Mouse (Mus musculus): ENCODE measurements around the gene Pzp. TPM values are rescaled to one million over a fixed set of nuclear protein-coding genes. Genes with fewer than 3 reads are reported as not detected.
A peak's percentile ranks its signal among the peaks of the same experiment; 100 is the strongest.

Gene Pzp
- polyA plus RNA-seq, 1 experiment from 2014 or later = 1.4 TPM

DNA sequence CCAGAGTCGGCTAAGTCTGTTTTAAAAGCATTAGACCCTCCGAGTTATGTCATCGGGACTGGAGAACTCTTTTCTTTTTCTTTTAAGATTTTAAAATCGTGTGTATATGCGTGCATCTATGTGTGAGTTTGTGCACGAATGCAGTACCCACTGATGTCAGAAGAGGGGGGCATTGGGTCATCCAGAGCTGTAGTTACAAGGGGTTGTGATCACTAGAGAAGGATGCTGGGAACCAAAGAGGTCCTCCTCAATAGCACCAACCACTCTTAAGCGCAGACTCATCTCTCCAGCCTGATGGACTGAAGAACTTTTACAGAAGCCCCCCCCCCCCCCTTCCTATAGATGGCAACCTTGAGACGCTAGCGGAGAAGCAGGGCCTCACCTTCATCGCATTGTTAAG lies 36.4 kb downstream of the Pzp start:
- Histone ChIP-seq H3K27me3 (ENCODE audit: insufficient read depth, low read length) (no peaks in the 10 kb centered on the region), H3K4me3 (ENCODE audit: low read length) (no peak overlapping the region), H3K27ac (ENCODE audit: low read length) (no peak overlapping the region), H3K9ac (replicated peaks; ENCODE audit: low read length) (no peak overlapping the region), H3K4me2 (replicated peaks; ENCODE audit: low read depth, low read length) (no peak overlapping the region), H3K36me3 (ENCODE audit: insufficient read depth, low read length) (no peaks in the 10 kb centered on the region), H3K4me1 (ENCODE audit: insufficient read depth, low read length) (no peaks in the 10 kb centered on the region), H3K9me3 (ENCODE audit: low read length) (no peaks in the 10 kb centered on the region)
- WGBS = 95% methylated on average over 10 of the region's 10 CpGs
- no peak for ATAC-seq (ENCODE audit: low FRiP score, low TSS enrichment)

DNA sequence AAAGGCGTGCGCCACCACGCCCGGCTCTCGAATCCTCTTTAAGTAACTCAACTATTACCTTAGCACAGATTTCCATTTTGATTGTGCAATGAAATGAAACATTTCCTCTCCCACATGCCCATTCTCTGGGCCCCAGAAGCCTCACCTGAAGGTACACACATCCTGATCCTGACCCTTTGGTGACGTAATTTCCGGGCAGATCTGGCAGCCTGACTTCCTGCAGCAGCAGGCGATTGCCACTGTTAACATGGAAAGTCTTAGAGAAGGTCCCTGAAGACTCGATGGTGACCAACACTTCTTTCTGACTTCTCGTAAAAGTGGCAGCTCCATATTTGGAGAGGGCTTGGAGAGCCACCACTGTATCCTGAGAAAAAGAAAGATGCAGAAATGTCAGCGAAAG lies 38.8 kb downstream of the Pzp start:
- no peak overlapping the region for H3K27ac ChIP-seq (ENCODE audit: low read length)
- H3K4me3 ChIP-seq (ENCODE audit: low read length) = no peak overlapping the region
- no peak overlapping the region for H3K4me2 ChIP-seq (replicated peaks; ENCODE audit: low read depth, low read length)
- no peak for ATAC-seq (ENCODE audit: low FRiP score, low TSS enrichment)
- 86% methylated on average over 11 of the region's 11 CpGs for WGBS
- H3K36me3 ChIP-seq (ENCODE audit: insufficient read depth, low read length) = no peaks in the 10 kb centered on the region
- H3K9ac ChIP-seq (replicated peaks; ENCODE audit: low read length) = no peak overlapping the region
- no peaks in the 10 kb centered on the region for H3K4me1 ChIP-seq (ENCODE audit: insufficient read depth, low read length)
- H3K9me3 ChIP-seq (ENCODE audit: low read length) = no peaks in the 10 kb centered on the region
- no peaks in the 10 kb centered on the region for H3K27me3 ChIP-seq (ENCODE audit: insufficient read depth, low read length)

DNA sequence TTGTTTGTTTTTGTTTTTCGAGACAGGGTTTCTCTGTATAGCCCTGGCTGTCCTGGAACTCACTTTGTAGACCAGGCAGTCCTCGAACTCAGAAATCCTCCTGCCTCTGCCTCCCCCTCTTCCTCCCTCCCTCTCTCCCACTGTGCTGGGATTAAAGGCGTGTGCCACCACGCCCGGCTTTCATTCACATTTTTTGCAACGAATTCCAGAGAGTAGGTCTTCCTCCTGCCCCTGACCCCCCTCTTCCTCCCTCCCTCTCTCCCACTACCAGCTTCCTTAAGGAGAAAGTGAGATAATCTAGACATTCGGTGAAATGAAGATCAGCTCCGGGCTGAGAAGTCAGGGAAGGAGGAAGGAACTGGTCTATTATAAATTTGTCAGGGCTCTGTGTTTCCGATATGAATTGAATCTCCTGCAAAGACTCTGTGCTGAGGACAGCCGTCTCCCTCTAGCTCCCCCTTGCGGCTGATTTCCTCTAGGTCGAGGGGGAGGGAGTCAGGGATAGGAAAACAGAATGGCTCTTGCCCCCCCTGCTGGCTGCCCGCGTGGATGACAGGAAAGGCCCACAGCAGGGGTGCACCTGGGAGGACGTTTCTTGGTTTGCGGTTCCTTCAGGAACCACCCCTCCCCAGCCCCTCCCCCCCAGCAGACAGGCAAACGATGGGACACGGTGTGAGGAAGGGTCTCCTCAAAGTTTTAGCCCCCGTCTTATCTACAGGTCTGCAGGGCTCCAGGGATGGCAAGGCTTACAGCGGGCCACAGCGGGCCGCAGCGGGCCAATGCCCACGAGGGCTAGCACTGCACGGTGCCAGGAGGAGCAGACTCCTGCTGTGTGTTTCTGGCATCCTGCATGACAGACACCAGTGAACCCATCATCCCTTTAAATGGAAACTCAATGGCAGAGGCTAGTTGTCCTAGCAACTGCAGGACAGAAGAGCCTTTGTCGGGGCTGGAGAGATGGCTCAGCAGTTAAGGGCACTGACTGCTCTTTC lies 46.8 kb downstream of the Pzp start:
- H3K4me1 ChIP-seq (ENCODE audit: insufficient read depth, low read length) = 0 out of 2 replicates have a peak, but pooled peaks cover 3% of the 10 kb centered on the region
- H3K27ac ChIP-seq (ENCODE audit: low read length) = no peak overlapping the region
- peak; percentile 94 for ATAC-seq (ENCODE audit: low FRiP score, low TSS enrichment)
- 22% methylated on average over 26 of the region's 26 CpGs for WGBS
- no peaks in the 10 kb centered on the region for H3K9me3 ChIP-seq (ENCODE audit: low read length)
- no peak overlapping the region for H3K4me3 ChIP-seq (ENCODE audit: low read length)
- peak overlapping the region; percentile 41 for H3K4me2 ChIP-seq (replicated peaks; ENCODE audit: low read depth, low read length)
- H3K9ac ChIP-seq (replicated peaks; ENCODE audit: low read length) = 0 out of 2 replicates have a peak overlapping the region, but pooled peaks have one; percentile 17
- H3K36me3 ChIP-seq (ENCODE audit: insufficient read depth, low read length) = no peaks in the 10 kb centered on the region
- no peaks in the 10 kb centered on the region for H3K27me3 ChIP-seq (ENCODE audit: insufficient read depth, low read length)

DNA sequence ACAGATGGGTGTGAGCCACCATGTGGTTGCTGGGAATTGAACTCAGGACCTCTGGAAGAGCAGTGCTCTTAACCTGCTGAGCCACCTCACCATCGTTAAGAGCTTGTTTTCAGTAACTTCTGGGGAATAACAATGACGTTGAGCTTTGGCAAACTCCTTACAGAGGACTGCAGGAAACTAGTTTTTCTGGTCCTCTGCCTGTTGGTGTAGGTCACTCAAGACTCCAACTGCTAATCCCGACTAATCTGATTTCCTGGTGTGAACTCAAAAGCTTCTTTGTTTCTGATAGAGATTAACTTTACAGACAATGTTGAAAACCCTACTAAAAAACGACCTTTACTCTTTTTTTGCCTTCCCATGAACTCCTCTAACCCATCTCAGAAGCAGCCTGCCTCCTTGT lies 49.0 kb downstream of the Pzp start:
- H3K4me3 ChIP-seq (ENCODE audit: low read length) = no peak overlapping the region
- H3K36me3 ChIP-seq (ENCODE audit: insufficient read depth, low read length) = no peaks in the 10 kb centered on the region
- no peaks in the 10 kb centered on the region for H3K9me3 ChIP-seq (ENCODE audit: low read length)
- H3K27ac ChIP-seq (ENCODE audit: low read length) = no peak overlapping the region
- 35% methylated on average over 4 of the region's 4 CpGs for WGBS
- ATAC-seq (ENCODE audit: low FRiP score, low TSS enrichment) = no peak
- no peak overlapping the region for H3K4me2 ChIP-seq (replicated peaks; ENCODE audit: low read depth, low read length)
- no peak overlapping the region for H3K9ac ChIP-seq (replicated peaks; ENCODE audit: low read length)
- H3K27me3 ChIP-seq (ENCODE audit: insufficient read depth, low read length) = no peaks in the 10 kb centered on the region
- 0 out of 2 replicates have a peak, but pooled peaks cover 3% of the 10 kb centered on the region for H3K4me1 ChIP-seq (ENCODE audit: insufficient read depth, low read length)

DNA sequence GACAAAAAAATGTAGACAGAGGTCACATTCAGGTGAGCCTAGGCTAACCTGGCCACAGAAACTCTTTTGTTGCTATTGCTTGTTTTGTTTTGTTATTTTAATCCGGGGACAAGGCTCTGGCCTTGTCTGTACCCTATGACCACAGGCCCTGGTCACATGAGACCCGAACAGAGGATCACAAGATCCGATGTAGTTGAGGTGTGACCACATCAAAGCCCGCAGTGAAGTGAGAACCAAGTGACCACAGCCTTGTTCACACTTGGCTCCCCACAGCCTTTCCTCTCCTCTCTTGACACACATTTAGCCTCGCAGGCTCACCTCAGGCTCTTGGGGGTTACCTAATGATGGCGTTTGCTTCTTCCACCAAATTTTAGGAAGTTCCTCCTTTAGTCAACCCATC lies 52.4 kb downstream of the Pzp start:
- no peak for ATAC-seq (ENCODE audit: low FRiP score, low TSS enrichment)
- Histone ChIP-seq H3K27ac (ENCODE audit: low read length) (no peak overlapping the region), H3K9me3 (ENCODE audit: low read length) (no peaks in the 10 kb centered on the region; the same call in 1 of the 2 replicates), H3K4me2 (replicated peaks; ENCODE audit: low read depth, low read length) (no peak overlapping the region), H3K27me3 (ENCODE audit: insufficient read depth, low read length) (no peaks in the 10 kb centered on the region), H3K9ac (replicated peaks; ENCODE audit: low read length) (no peak overlapping the region), H3K4me1 (ENCODE audit: insufficient read depth, low read length) (0 out of 2 replicates have a peak, but pooled peaks cover 3% of the 10 kb centered on the region), H3K36me3 (ENCODE audit: insufficient read depth, low read length) (no peaks in the 10 kb centered on the region), H3K4me3 (ENCODE audit: low read length) (no peak overlapping the region)
- WGBS = 75% methylated on average over 6 of the region's 6 CpGs

DNA sequence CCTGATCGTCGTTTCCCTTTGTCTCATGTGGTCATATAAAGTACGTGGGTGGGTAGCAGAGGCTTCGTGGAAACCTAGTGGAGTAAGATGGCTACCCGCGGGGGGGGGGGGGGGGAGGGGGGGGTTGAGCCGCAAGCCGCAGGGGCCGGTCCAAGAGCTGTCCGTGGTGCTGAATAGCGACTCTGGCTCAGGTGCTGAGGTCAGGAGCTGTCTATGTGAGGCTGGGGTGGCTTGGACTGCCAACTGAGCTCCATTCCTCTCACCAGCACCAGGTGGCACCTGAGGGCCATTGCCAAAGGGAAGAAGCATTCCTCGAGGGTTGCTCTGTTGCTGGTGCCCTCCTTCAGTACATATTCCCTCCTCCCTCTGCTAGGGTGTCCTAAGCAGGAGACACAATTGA lies 57.1 kb downstream of the Pzp start:
- Histone ChIP-seq H3K9me3 (ENCODE audit: low read length) (no peaks in the 10 kb centered on the region; the same call in 1 of the 2 replicates), H3K27me3 (ENCODE audit: insufficient read depth, low read length) (no peaks in the 10 kb centered on the region), H3K4me3 (ENCODE audit: low read length) (no peak overlapping the region), H3K9ac (replicated peaks; ENCODE audit: low read length) (no peak overlapping the region), H3K36me3 (ENCODE audit: insufficient read depth, low read length) (no peaks in the 10 kb centered on the region), H3K4me2 (replicated peaks; ENCODE audit: low read depth, low read length) (peak overlapping the region; percentile 32), H3K27ac (ENCODE audit: low read length) (no peak overlapping the region), H3K4me1 (ENCODE audit: insufficient read depth, low read length) (no peaks in the 10 kb centered on the region)
- peak; percentile 49; the same call in 1 of the 2 replicates for ATAC-seq (ENCODE audit: low FRiP score, low TSS enrichment)
- WGBS = 9% methylated on average over 10 of the region's 12 CpGs

DNA sequence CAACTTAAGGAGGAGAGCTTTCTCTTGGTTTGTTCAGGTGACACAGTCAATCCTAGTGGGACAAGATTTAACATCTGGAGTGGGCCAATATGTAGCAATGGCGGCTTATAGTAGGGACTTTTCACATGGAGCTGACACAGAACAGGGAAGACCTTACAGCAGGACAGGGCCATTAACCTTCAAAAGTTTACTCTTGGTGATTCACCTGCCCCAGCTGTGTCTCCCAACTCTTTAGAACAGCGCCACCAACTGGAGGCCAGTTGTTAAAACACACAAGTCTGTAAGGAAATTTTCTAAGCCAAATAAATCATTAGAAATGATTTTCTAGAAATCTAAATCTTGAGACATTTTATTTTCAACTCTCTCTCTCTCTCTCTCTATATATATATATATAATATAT lies 59.2 kb downstream of the Pzp start:
- WGBS = 49% methylated on average over 2 of the region's 2 CpGs

DNA sequence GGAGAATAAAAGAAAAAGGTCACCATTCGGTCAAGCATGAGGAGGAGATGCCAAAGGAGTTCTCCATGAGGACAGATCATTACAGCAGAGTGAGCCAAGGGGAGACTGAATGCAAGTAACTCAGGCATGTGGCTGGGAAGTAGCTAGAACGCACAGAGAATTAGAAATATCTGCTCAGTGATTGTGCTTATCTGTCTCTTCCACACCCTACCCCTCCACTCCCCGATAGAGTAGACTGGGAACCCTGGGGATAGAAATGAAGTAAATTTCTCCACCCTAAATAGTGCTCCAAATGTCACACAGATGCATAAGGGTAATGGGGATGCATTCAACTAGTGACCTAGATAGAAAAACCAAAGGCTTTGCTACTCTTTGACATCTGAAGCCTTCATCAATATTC lies 60.0 kb downstream of the Pzp start:
- 69% methylated on average over 3 of the region's 3 CpGs for WGBS
- no peak overlapping the region for H3K4me2 ChIP-seq (replicated peaks; ENCODE audit: low read depth, low read length)
- no peaks in the 10 kb centered on the region for H3K4me1 ChIP-seq (ENCODE audit: insufficient read depth, low read length)
- H3K27me3 ChIP-seq (ENCODE audit: insufficient read depth, low read length) = no peaks in the 10 kb centered on the region
- ATAC-seq (ENCODE audit: low FRiP score, low TSS enrichment) = no peak
- no peaks in the 10 kb centered on the region; the same call in 1 of the 2 replicates for H3K9me3 ChIP-seq (ENCODE audit: low read length)
- H3K27ac ChIP-seq (ENCODE audit: low read length) = no peak overlapping the region
- H3K9ac ChIP-seq (replicated peaks; ENCODE audit: low read length) = no peak overlapping the region
- H3K36me3 ChIP-seq (ENCODE audit: insufficient read depth, low read length) = no peaks in the 10 kb centered on the region
- no peak overlapping the region for H3K4me3 ChIP-seq (ENCODE audit: low read length)

More for the DNA sequence above, 59.2 kb downstream of the Pzp start:
- Histone ChIP-seq H3K36me3 (ENCODE audit: insufficient read depth, low read length) (no peaks in the 10 kb centered on the region), H3K4me1 (ENCODE audit: insufficient read depth, low read length) (no peaks in the 10 kb centered on the region), H3K4me2 (replicated peaks; ENCODE audit: low read depth, low read length) (no peak overlapping the region), H3K9me3 (ENCODE audit: low read length) (no peaks in the 10 kb centered on the region; the same call in 1 of the 2 replicates), H3K27me3 (ENCODE audit: insufficient read depth, low read length) (no peaks in the 10 kb centered on the region), H3K4me3 (ENCODE audit: low read length) (no peak overlapping the region), H3K9ac (replicated peaks; ENCODE audit: low read length) (no peak overlapping the region), H3K27ac (ENCODE audit: low read length) (no peak overlapping the region)
- no peak for ATAC-seq (ENCODE audit: low FRiP score, low TSS enrichment)

DNA sequence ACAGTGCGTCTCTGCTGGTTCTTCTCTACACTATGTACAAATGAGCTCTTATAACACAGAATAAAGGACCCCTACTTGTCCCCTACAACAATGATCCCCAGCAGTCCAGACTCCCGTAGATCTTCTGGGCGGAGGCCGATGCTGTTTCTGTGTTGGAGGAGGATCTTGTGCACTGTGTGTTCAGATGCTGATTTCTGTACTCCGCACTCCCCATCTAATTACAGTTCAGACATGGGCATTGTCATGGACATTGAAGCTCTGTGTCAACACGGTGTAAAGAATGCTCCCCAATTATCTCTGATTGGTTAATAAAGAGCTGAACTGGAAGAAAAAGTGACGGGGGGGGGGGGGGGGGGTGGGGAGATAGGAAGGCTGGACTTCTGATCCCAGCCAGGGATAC lies 60.5 kb downstream of the Pzp start:
- Histone ChIP-seq H3K9me3 (ENCODE audit: low read length) (no peaks in the 10 kb centered on the region; the same call in 1 of the 2 replicates), H3K4me1 (ENCODE audit: insufficient read depth, low read length) (no peaks in the 10 kb centered on the region), H3K4me2 (replicated peaks; ENCODE audit: low read depth, low read length) (no peak overlapping the region), H3K9ac (replicated peaks; ENCODE audit: low read length) (no peak overlapping the region), H3K27ac (ENCODE audit: low read length) (no peak overlapping the region), H3K4me3 (ENCODE audit: low read length) (no peak overlapping the region), H3K27me3 (ENCODE audit: insufficient read depth, low read length) (no peaks in the 10 kb centered on the region), H3K36me3 (ENCODE audit: insufficient read depth, low read length) (no peaks in the 10 kb centered on the region)
- WGBS = 65% methylated on average over 7 of the region's 7 CpGs
- no peak for ATAC-seq (ENCODE audit: low FRiP score, low TSS enrichment)

DNA sequence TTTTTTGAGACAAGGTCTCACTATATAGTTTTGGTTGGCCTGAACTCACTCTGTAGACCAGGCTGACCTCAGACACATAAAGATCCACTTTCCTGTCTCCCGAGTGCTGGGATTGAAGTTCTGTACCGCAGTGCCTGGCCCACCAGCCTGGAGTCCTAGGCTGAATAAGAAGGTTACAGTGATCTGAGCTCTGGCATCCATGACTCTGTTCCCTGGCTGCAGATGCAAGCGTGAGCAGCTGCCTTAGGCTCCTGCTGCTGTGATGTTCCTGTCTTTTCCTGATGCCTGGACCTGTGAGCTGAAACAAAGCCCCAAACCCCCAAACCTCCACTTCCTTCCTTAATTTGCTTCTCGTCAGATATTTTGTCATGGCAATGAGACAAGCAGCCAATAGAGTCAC lies 61.5 kb downstream of the Pzp start:
- WGBS = 81% methylated on average over 4 of the region's 4 CpGs
- H3K9me3 ChIP-seq (ENCODE audit: low read length) = no peaks in the 10 kb centered on the region; the same call in 1 of the 2 replicates
- no peak overlapping the region for H3K9ac ChIP-seq (replicated peaks; ENCODE audit: low read length)
- no peaks in the 10 kb centered on the region for H3K4me1 ChIP-seq (ENCODE audit: insufficient read depth, low read length)
- H3K36me3 ChIP-seq (ENCODE audit: insufficient read depth, low read length) = no peaks in the 10 kb centered on the region
- H3K4me3 ChIP-seq (ENCODE audit: low read length) = no peak overlapping the region
- no peaks in the 10 kb centered on the region for H3K27me3 ChIP-seq (ENCODE audit: insufficient read depth, low read length)
- H3K27ac ChIP-seq (ENCODE audit: low read length) = no peak overlapping the region
- no peak for ATAC-seq (ENCODE audit: low FRiP score, low TSS enrichment)
- H3K4me2 ChIP-seq (replicated peaks; ENCODE audit: low read depth, low read length) = no peak overlapping the region
